Mouse (Mus musculus): ENCODE measurements around the gene Khsrp.

The Khsrp gene

GRCm38 (mm10) chr17:56988921-56989430 lies 42.3 kb downstream of the Khsrp start:
- DNase-seq (ENCODE audit: extremely low spot score, low read depth, low spot score), result no peak

GRCm38 (mm10) chr17:56988441-56988840 lies 42.9 kb downstream of the Khsrp start:
- DNase-seq (ENCODE audit: extremely low spot score, low read depth, low spot score), result no peak

- no peak for DNase-seq (ENCODE audit: extremely low spot score, low read depth, low spot score)
Observed at GRCm38 (mm10) chr17:56986105-56986805, 45.1 kb downstream of the Khsrp start.

- DNase-seq (ENCODE audit: extremely low spot score, low read depth, low spot score), result no peak
Observed at GRCm38 (mm10) chr17:56985656-56986055, 45.7 kb downstream of the Khsrp start.

- no peak for DNase-seq (ENCODE audit: extremely low spot score, low read depth, low spot score)
Observed at GRCm38 (mm10) chr17:56984886-56985285, 46.4 kb downstream of the Khsrp start.

- DNase-seq (ENCODE audit: extremely low spot score, low read depth, low spot score), result no peak
Observed at GRCm38 (mm10) chr17:56982013-56982412, 49.3 kb downstream of the Khsrp start, which contains the start of gene Acer1. TSS of gene Acer1 (minus strand) at chr17:56982126.

GRCm38 (mm10) chr17:56981049-56981448 lies 50.3 kb downstream of the Khsrp start:
- DNase-seq (ENCODE audit: extremely low spot score, low read depth, low spot score), result no peak

GRCm38 (mm10) chr17:56979524-56979923 lies 51.8 kb downstream of the Khsrp start:
- DNase-seq (ENCODE audit: extremely low spot score, low read depth, low spot score), result no peak

- no peak for DNase-seq (ENCODE audit: extremely low spot score, low read depth, low spot score)
Observed at GRCm38 (mm10) chr17:56976531-56977390, 54.6 kb downstream of the Khsrp start.

GRCm38 (mm10) chr17:56975391-56975790 lies 55.9 kb downstream of the Khsrp start:
- no peak for DNase-seq (ENCODE audit: extremely low spot score, low read depth, low spot score)

GRCm38 (mm10) chr17:56974708-56975240 lies 56.5 kb downstream of the Khsrp start:
- DNase-seq (ENCODE audit: extremely low spot score, low read depth, low spot score), result no peak

- DNase-seq (ENCODE audit: extremely low spot score, low read depth, low spot score), result no peak
Observed at GRCm38 (mm10) chr17:56973956-56974707, 57.2 kb downstream of the Khsrp start.
